Mouse (Mus musculus) forebrain, embryonic 12.5 days (tissue): ENCODE data around the gene 1700003E16Rik. TPM values are rescaled to one million over a fixed set of nuclear protein-coding genes. Genes with fewer than 3 reads are reported as not detected.

ENCODE experiments used
- ATAC-seq: fragments of 200-750 bp; cut with Nextera tagmentation; 2 replicates; pipeline ENCODE4 v1.8.0; 2017; ENCODE audit warnings: moderate TSS enrichment; ENCODE audit not compliant: low FRiP score
- H3K27ac ChIP-seq: fragments of 300-500 bp; sonication (generic); 2 replicates; pipeline ENCODE4 v1.5.1; 2016; ENCODE audit warnings: mild to moderate bottlenecking
- H3K27me3 ChIP-seq: fragments of 300-500 bp; sonication (generic); 2 replicates; pipeline ENCODE4 v1.6.1; 2016; ENCODE audit warnings: mild to moderate bottlenecking
- H3K36me3 ChIP-seq: fragments of 300-500 bp; sonication (generic); replicated peaks from 2 replicates; pipeline ENCODE4 v1.6.1; 2016; ENCODE audit warnings: mild to moderate bottlenecking
- H3K4me1 ChIP-seq: fragments of 300-500 bp; sonication (generic); 2 replicates; pipeline ENCODE4 v1.6.1; 2016
- H3K4me2 ChIP-seq: fragments of 300-500 bp; sonication (generic); 2 replicates; pipeline ENCODE4 v1.6.1; 2016; ENCODE audit warnings: mild to moderate bottlenecking, moderate library complexity
- H3K4me3 ChIP-seq: fragments of 300-500 bp; sonication (generic); replicated peaks from 2 replicates; pipeline ENCODE4 v1.5.1; 2016; ENCODE audit warnings: mild to moderate bottlenecking
- H3K9ac ChIP-seq: fragments of 300-500 bp; sonication (generic); 2 replicates; pipeline ENCODE4 v1.6.1; 2016; ENCODE audit warnings: mild to moderate bottlenecking
- H3K9me3 ChIP-seq: fragments of 300-500 bp; sonication (generic); 2 replicates; pipeline ENCODE4 v1.6.1; 2016
- WGBS: fragments of 180-500 bp; shearing (Covaris S2); methylation state at CpG from one replicate; pipeline ENCODE4 v1.1.7; 2016; 5-methylcytosine and 5-hydroxymethylcytosine counted together
- polyA plus RNA-seq: library from polyadenylated mRNA; unstranded; fragments of >200 nt; fragmentation: Nextera tagmentation; extraction: Ambion mirVana; gene quantifications from 2 replicates; pipeline ENCODE4 v1.2.1, GENCODE M21; 2016

Gene 1700003E16Rik
- polyA plus RNA-seq, 1 experiment from 2014 or later = 2.7 TPM

DNA sequence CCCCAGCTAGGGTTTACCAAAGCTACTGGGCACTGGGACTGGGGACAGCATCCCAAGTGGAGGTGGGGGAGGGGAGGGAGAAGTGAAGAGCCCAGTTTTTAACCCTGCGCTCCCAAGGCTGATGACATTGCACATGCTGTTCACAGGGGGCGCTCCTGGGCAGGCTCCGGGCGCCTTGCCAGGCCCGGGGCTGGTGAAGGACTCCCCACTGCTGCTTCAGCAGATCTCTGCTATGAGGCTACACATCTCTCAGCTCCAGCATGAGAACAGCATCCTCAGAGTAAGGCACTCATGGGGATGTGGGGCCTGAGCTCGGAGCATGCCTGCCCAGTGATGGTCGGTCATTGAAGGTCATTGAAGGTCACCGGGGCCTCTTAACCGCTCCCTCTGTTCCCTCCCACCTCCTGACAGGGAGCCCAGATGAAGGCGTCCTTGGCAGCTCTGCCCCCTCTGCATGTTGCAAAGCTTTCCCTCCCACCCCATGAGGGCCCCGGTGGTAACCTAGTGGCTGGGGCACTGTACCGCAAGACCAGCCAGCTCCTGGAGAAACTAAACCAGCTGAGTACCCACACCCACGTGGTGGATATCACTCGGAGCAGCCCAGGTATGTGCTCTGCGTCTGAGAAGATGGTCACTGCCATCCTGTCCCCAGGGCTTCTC is 41.3 kb downstream of the 1700003E16Rik start:
- Histone ChIP-seq H3K36me3 (peaks cover 85% of the 10 kb centered on the region), H3K4me2 (no peak overlapping the region), H3K4me3 (no peak overlapping the region), H3K27me3 (no peaks in the 10 kb centered on the region), H3K27ac (no peak overlapping the region), H3K9ac (no peak overlapping the region), H3K4me1 (no peaks in the 10 kb centered on the region), H3K9me3 (no peaks in the 10 kb centered on the region)
- peak; percentile 50 for ATAC-seq
- WGBS = 46% methylated on average over 15 of the region's 15 CpGs

DNA sequence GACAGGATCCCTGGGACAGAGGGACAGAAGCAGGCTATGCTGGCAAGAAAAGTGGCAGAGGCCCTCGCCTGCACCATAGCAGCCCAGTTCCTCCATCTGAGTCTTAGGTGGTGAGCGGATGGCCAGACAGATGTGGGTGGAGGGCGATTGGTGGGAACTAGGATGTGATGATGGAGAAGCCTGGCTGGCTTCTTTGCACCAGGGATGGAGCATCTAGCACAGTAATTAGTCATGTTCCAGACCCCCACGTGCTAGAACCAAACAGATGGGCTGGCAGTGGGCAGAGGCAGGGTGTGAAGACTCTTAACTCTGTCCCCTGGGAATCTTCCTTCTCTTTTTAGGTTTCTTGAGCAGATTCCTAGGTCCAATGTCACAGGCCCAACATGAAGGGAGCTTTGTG is 47.1 kb downstream of the 1700003E16Rik start:
- H3K4me3 ChIP-seq = no peak overlapping the region
- ATAC-seq = no peak
- H3K36me3 ChIP-seq = peaks cover 27% of the 10 kb centered on the region
- H3K27ac ChIP-seq = no peak overlapping the region
- 89% methylated on average over 4 of the region's 4 CpGs for WGBS
- H3K9ac ChIP-seq = no peak overlapping the region
- H3K27me3 ChIP-seq = no peaks in the 10 kb centered on the region
- H3K9me3 ChIP-seq = no peaks in the 10 kb centered on the region
- H3K4me2 ChIP-seq = no peak overlapping the region
- H3K4me1 ChIP-seq = no peaks in the 10 kb centered on the region

DNA sequence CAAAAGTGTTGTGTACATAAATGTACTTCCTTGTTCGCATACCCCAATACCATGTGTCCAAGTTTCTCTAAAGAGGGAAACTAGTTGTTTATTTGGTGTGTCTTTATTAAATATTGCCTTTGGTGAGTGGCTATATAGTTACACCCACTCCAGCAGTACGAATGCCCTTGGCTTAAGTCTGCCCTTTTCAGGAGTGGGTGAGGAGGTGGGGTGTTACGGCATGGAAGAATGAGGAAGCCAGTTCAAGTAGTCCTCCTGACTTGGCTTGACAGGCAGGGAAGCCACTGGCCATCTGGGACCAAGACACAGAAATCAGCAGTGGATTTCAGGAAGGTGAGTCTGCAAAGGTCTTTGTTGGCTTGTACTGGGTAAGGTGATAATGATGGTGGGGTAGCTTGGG is 49.6 kb downstream of the 1700003E16Rik start:
- H3K27me3 ChIP-seq = no peaks in the 10 kb centered on the region
- WGBS = 92% methylated on average over 3 of the region's 3 CpGs
- peaks cover 8% of the 10 kb centered on the region for H3K4me1 ChIP-seq
- H3K9ac ChIP-seq = no peak overlapping the region
- H3K4me3 ChIP-seq = no peak overlapping the region
- 0 out of 2 replicates have a peak, but pooled peaks cover 5% of the 10 kb centered on the region for H3K36me3 ChIP-seq
- H3K4me2 ChIP-seq = no peak overlapping the region
- no peak overlapping the region for H3K27ac ChIP-seq
- H3K9me3 ChIP-seq = no peaks in the 10 kb centered on the region
- ATAC-seq = no peak

DNA sequence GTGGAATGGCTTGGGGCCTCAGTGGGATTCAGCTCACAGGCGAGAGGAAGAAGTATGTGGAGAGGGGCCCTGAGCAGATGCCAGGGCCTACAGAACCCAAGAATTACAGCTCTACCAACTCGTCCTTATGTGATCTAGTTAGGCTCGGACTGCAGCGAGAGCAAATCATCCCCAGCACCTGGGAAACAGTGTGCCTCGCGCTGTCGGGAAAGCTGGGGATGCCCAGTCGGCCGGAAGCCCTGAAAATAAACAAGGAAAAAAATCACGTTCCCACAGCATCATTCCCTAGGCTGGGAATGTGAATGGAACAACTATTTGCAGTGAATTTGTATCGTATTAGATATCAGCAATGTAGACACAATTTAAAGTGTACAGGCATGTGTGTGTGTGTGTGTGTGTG is 50.1 kb downstream of the 1700003E16Rik start:
- Histone ChIP-seq H3K36me3 (no peaks in the 10 kb centered on the region), H3K4me2 (no peak overlapping the region), H3K27me3 (no peaks in the 10 kb centered on the region), H3K9me3 (no peaks in the 10 kb centered on the region), H3K9ac (no peak overlapping the region), H3K4me3 (no peak overlapping the region), H3K27ac (no peak overlapping the region), H3K4me1 (peaks cover 9% of the 10 kb centered on the region)
- whole genome bisulfite sequencing = 85% methylated on average over 11 of the region's 11 CpGs
- no peak for ATAC-seq

DNA sequence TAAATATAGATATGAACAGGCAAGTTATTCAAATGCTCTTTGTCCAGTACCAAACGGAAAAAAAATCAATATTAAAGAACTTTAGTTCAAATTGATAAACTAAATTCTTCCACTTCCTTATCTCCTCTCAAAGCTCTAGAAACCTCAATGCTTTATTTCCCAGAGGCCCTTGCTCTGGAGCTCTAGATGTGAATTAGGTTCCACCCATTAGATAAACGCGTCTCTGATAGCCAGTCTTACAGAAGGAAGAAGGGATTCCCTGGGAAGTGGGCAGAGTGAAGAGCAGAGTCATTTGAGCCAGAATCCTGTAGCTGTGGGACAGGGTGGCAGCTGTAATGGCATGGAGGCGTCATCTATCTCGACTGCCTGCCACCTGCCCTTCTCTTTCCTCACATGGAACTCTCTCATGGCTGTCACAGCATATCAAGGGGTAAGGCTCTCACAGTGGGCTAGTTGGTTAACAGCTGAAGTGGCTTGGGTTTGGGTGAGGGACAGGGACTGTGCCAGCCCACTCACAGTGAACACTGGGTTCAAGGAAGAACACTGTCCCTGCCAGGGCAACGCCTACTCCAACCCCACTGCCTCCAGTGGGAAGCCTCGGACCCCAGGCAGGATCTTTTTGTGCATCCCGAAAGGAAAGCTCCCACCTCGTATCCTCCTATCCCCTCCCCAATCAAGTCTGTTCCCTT is 51.3 kb downstream of the 1700003E16Rik start:
- H3K9me3 ChIP-seq = no peaks in the 10 kb centered on the region
- H3K4me3 ChIP-seq = no peak overlapping the region
- WGBS = 78% methylated on average over 9 of the region's 9 CpGs
- peaks cover 14% of the 10 kb centered on the region for H3K4me1 ChIP-seq
- H3K9ac ChIP-seq = no peak overlapping the region
- H3K27me3 ChIP-seq = no peaks in the 10 kb centered on the region
- no peaks in the 10 kb centered on the region for H3K36me3 ChIP-seq
- H3K4me2 ChIP-seq = no peak overlapping the region
- no peak for ATAC-seq
- H3K27ac ChIP-seq = no peak overlapping the region

DNA sequence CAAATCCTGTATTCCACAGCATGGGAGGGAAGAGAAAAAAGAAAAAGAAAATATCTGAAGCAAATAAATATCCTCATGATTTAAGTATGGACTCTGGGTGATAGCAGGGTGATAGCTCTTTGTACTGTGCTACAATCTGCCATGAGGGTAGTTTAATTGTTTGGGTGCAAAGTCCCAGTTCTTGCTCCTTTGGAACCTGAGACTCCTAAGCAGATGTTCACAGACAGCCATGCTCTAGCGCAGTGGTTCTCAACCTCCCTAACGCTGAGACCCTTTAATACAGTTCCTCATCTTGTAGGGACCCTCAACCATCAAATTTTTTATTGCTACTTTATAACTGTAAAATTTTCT is 51.8 kb downstream of the 1700003E16Rik start:
- Histone ChIP-seq H3K27me3 (no peaks in the 10 kb centered on the region), H3K4me3 (no peak overlapping the region), H3K9ac (no peak overlapping the region), H3K36me3 (no peaks in the 10 kb centered on the region), H3K9me3 (no peaks in the 10 kb centered on the region), H3K27ac (no peak overlapping the region), H3K4me1 (peaks cover 14% of the 10 kb centered on the region), H3K4me2 (no peak overlapping the region)
- 93% methylated on average over 2 of the region's 2 CpGs for WGBS
- ATAC-seq = no peak

DNA sequence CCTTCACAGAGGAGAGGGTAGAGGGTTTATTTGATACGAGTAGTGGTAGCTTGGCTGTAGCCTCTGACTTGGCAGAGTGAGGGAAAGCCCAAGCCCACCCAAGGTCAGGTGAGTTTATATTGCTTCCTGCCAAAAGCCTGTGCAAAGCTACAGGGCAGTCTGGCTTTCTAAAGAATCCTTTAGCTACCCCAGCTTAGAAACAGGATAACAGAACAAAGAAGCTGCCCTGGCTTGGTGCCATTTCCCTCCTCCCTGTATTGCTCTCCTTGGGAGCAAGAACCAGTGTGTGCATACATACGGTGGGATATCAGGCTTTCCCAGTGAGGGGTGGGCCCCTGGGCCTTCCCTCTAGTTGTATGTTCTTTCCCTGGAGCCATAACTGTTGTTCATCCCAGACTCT is 54.3 kb downstream of the 1700003E16Rik start:
- H3K9ac ChIP-seq = no peak overlapping the region
- no peak overlapping the region for H3K4me2 ChIP-seq
- H3K4me3 ChIP-seq = no peak overlapping the region
- H3K4me1 ChIP-seq = peaks cover 16% of the 10 kb centered on the region
- no peak for ATAC-seq
- H3K36me3 ChIP-seq = no peaks in the 10 kb centered on the region
- H3K27me3 ChIP-seq = no peaks in the 10 kb centered on the region
- WGBS = 47% methylated on average over 2 of the region's 2 CpGs
- no peak overlapping the region for H3K27ac ChIP-seq
- no peaks in the 10 kb centered on the region for H3K9me3 ChIP-seq

DNA sequence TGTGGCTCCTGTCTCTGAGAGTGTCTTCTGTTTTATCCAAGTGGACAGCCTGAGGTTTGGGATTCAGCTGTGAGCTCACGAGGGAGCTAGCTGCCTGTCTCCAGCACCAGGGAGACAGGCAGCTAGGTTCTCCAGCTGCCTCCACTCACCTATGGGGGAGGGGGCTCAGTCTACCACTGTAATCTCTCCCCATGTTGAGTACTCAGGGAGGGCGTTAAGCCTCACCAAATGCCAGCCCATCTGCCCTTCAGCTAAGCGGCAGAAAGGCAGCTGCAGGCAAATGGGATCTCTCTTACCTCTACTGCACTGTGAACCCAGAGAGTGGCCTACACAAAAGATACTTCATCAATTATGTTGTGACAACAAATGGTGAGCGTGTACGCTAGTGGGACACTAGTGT is 55.3 kb downstream of the 1700003E16Rik start:
- ATAC-seq = no peak
- H3K36me3 ChIP-seq = no peaks in the 10 kb centered on the region

More for the DNA sequence above, 55.3 kb downstream of the 1700003E16Rik start:
- WGBS = 22% methylated on average over 5 of the region's 5 CpGs
- H3K4me1 ChIP-seq = peaks cover 18% of the 10 kb centered on the region
- H3K4me2 ChIP-seq = no peak overlapping the region
- no peak overlapping the region for H3K9ac ChIP-seq
- no peak overlapping the region for H3K4me3 ChIP-seq
- no peaks in the 10 kb centered on the region for H3K9me3 ChIP-seq
- H3K27me3 ChIP-seq = no peaks in the 10 kb centered on the region
- H3K27ac ChIP-seq = no peak overlapping the region

Other genes starting within 250 kb of the 1700003E16Rik start
- 4.6 and 5.9 TPM in 2 replicates for gene Sema4f, start 216.6 kb upstream of the 1700003E16Rik start, polyA plus RNA-seq
- not detected in 2 replicates for gene M1ap, start 209.5 kb upstream of the 1700003E16Rik start, polyA plus RNA-seq
- 4.9 and 5.4 TPM in 2 replicates for gene Dok1, start 122.9 kb upstream of the 1700003E16Rik start, polyA plus RNA-seq
- 6.2 and 8.0 TPM in 2 replicates for gene Loxl3, start 122.2 kb upstream of the 1700003E16Rik start, polyA plus RNA-seq
- gene Aup1, start 101.9 kb upstream of the 1700003E16Rik start, polyA plus RNA-seq = 137 and 142 TPM in 2 replicates
- gene Htra2, start 101.1 kb upstream of the 1700003E16Rik start, polyA plus RNA-seq = 64.3 and 65.9 TPM in 2 replicates
- gene Dqx1, start 98.6 kb upstream of the 1700003E16Rik start, polyA plus RNA-seq = 0.63 and 0.88 TPM in 2 replicates
- gene Tlx2, start 86.1 kb upstream of the 1700003E16Rik start, polyA plus RNA-seq = not detected in 2 replicates
- gene Pcgf1, start 78.5 kb upstream of the 1700003E16Rik start, polyA plus RNA-seq = 36.3 and 37.0 TPM in 2 replicates
- gene Lbx2, start 70.0 kb upstream of the 1700003E16Rik start, polyA plus RNA-seq = 0.27 TPM in 1 of 2 replicates, not detected in the other
- gene Ccdc142, start 54.8 kb upstream of the 1700003E16Rik start, polyA plus RNA-seq = 2.6 and 3.4 TPM in 2 replicates
- gene Gm42688, start 54.8 kb upstream of the 1700003E16Rik start, polyA plus RNA-seq = 3.4 and 3.7 TPM in 2 replicates
- 117 TPM in 2 replicates for gene Mrpl53, start 47.4 kb upstream of the 1700003E16Rik start, polyA plus RNA-seq
- 37.4 and 38.6 TPM in 2 replicates for gene Mogs, start 40.9 kb upstream of the 1700003E16Rik start, polyA plus RNA-seq
- gene Wbp1, start 34.8 kb upstream of the 1700003E16Rik start, polyA plus RNA-seq = 202 and 219 TPM in 2 replicates
- gene Ino80b, start 31.0 kb upstream of the 1700003E16Rik start, polyA plus RNA-seq = 19.0 and 20.6 TPM in 2 replicates
- gene Rtkn, start 20.9 kb upstream of the 1700003E16Rik start, polyA plus RNA-seq = 19.9 and 20.1 TPM in 2 replicates
- 12.5 and 15.4 TPM in 2 replicates for gene Wdr54, start within 50 bp of the 1700003E16Rik start, polyA plus RNA-seq
- 128 and 137 TPM in 2 replicates for gene Dctn1, start 9.5 kb downstream of the 1700003E16Rik start, polyA plus RNA-seq
- gene Slc4a5, start 63.4 kb downstream of the 1700003E16Rik start, polyA plus RNA-seq = 0.12 and 0.24 TPM in 2 replicates
- gene Mthfd2, start 169.5 kb downstream of the 1700003E16Rik start, polyA plus RNA-seq = 35.8 and 37.4 TPM in 2 replicates
- 56.3 and 57.3 TPM in 2 replicates for gene Mob1a, start 169.6 kb downstream of the 1700003E16Rik start, polyA plus RNA-seq
- gene Bola3, start 192.7 kb downstream of the 1700003E16Rik start, polyA plus RNA-seq = 106 and 109 TPM in 2 replicates